Comparison of ENCODE assay signal across 8 mouse cellular contexts in the genomic region with DNA sequence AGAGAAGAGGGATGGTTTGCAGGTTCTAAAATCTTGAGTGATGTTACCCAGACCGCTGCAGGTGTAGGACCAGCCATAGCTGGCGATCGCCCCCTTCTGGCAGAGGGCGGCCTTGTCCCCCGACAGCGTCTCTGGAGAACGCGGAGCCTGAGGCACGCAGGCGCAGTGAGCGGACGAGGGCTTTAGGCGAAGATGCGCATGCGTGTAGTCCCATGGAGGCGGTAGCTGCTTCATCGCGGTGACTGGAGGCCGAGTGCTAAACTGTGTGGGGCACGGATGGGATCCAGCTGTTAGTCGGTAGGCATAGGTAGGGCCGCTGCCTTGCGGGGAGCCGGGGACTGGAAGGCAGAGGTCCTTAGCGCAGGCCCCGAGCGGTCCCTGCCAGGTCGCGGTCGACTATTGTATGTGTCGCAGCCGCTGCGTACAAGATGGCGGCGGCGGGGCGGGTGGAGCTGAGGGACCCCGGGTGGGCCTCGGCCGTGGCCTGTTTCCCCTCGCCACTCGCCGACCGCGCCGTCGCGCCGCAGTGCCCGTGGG. TPM values are rescaled to one million over a fixed set of nuclear protein-coding genes. Genes with fewer than 3 reads are reported as not detected.
DNase-seq lines count a peak whose midpoint lies in the region; ATAC-seq and TF ChIP-seq lines count a peak whose summit lies in the region.

No protein-coding gene starts in this region.

- H3K4me2 ChIP-seq in forebrain, embryonic 13.5 days = peak overlapping the region; percentile 69
- H3K4me2 ChIP-seq in liver, postnatal 0 days (ENCODE audit: low read depth, low read length) = peak overlapping the region; percentile 87
- H3K4me2 ChIP-seq in neural tube, embryonic 14.5 days (ENCODE audit: low read depth, low read length) = no peak overlapping the region

- no peaks in the 10 kb centered on the region for H3K27me3 ChIP-seq in ES-Bruce4 (ENCODE audit: control insufficient read depth, insufficient read depth, low read length, poor library complexity, severe bottlenecking)
- H3K27me3 ChIP-seq in forebrain, embryonic 13.5 days = no peaks in the 10 kb centered on the region
- no peaks in the 10 kb centered on the region for H3K27me3 ChIP-seq in liver, postnatal 0 days (ENCODE audit: insufficient read depth, low read length)
- no peaks in the 10 kb centered on the region for H3K27me3 ChIP-seq in neural tube, embryonic 14.5 days (ENCODE audit: control insufficient read depth, insufficient read depth, low read length)

- H3K9me3 ChIP-seq in ES-Bruce4 (replicated peaks; ENCODE audit: control insufficient read depth, insufficient read depth, low read length, poor library complexity, severe bottlenecking) = no peaks in the 10 kb centered on the region
- no peaks in the 10 kb centered on the region for H3K9me3 ChIP-seq in forebrain, embryonic 13.5 days (replicated peaks)
- H3K9me3 ChIP-seq in liver, postnatal 0 days (ENCODE audit: low read length) = no peaks in the 10 kb centered on the region
- no peaks in the 10 kb centered on the region for H3K9me3 ChIP-seq in neural tube, embryonic 14.5 days (ENCODE audit: control insufficient read depth, low read length)

- peak overlapping the region; percentile 82 for H3K9ac ChIP-seq in ES-Bruce4 (ENCODE audit: low read depth, poor library complexity, severe bottlenecking)
- peak overlapping the region; percentile 99 for H3K9ac ChIP-seq in forebrain, embryonic 13.5 days
- H3K9ac ChIP-seq in liver, postnatal 0 days (replicated peaks) = peak overlapping the region; percentile 98
- H3K9ac ChIP-seq in neural tube, embryonic 14.5 days (replicated peaks; ENCODE audit: low read depth, low read length) = peak overlapping the region; percentile 76

- peak; percentile 99 for TF ChIP-seq CTCF in ES-Bruce4 (IDR thresholded peaks at IDR 0.05; ENCODE audit: low read depth, low read length)
- TF ChIP-seq CTCF in liver, postnatal 0 days (IDR thresholded peaks at IDR 0.05; ENCODE audit: low read depth) = peak; percentile 99

- no peaks in the 10 kb centered on the region for H3K4me1 ChIP-seq in ES-Bruce4 (ENCODE audit: control insufficient read depth, insufficient read depth, low read length)
- no peaks in the 10 kb centered on the region for H3K4me1 ChIP-seq in forebrain, embryonic 13.5 days
- no peaks in the 10 kb centered on the region for H3K4me1 ChIP-seq in liver, postnatal 0 days (ENCODE audit: insufficient read depth)
- no peaks in the 10 kb centered on the region for H3K4me1 ChIP-seq in neural tube, embryonic 14.5 days (ENCODE audit: control insufficient read depth, insufficient read depth, low read length)

- WGBS in forebrain, embryonic 13.5 days = under 1% methylated on average over 41 of the region's 50 CpGs
- under 1% methylated on average over 50 of the region's 50 CpGs for WGBS in large intestine, adult 2 months
- under 1% methylated on average over 49 of the region's 50 CpGs for WGBS in liver, postnatal 0 days (ENCODE audit: insufficient replicate concordance)
- under 1% methylated on average over 50 of the region's 50 CpGs for WGBS in neural tube, embryonic 14.5 days

- no peak overlapping the region for H3K27ac ChIP-seq in ES-Bruce4 (ENCODE audit: insufficient read depth, low read length)
- peak overlapping the region; percentile 97 for H3K27ac ChIP-seq in forebrain, embryonic 13.5 days
- peak overlapping the region; percentile 85 for H3K27ac ChIP-seq in liver, postnatal 0 days (ENCODE audit: low read depth)
- H3K27ac ChIP-seq in neural tube, embryonic 14.5 days (ENCODE audit: low read depth, low read length) = peak overlapping the region; percentile 94

- TF ChIP-seq POLR2A in ES-Bruce4 (IDR thresholded peaks at IDR 0.05; ENCODE audit: insufficient read depth, low read length) = peak; percentile 78

- intact Hi-C loops in heart, postnatal 10 days (cut with DNase I) = loop anchor here (1.0 kb wide), 1 partner anchor 35 kb away; no protein-coding TSS in a partner anchor

- peak; percentile 99 for DNase-seq in heart, postnatal 10 days
- DNase-seq in large intestine, adult 2 months (ENCODE audit: low read depth, low spot score) = peak; percentile 91
- peak; percentile 99 for DNase-seq in liver, postnatal 0 days
- DNase-seq in testis, postnatal 10 days (ENCODE audit: low spot score) = peak; percentile 100

- peak; percentile 99 for ATAC-seq in cerebellum, adult (ENCODE audit: insufficient number of reproducible peaks, low FRiP score, low TSS enrichment)
- ATAC-seq in forebrain, embryonic 13.5 days = peak; percentile 97
- ATAC-seq in liver, postnatal 0 days = peak; percentile 97
- peak; percentile 97 for ATAC-seq in neural tube, embryonic 14.5 days (ENCODE audit: low read depth)

- peak overlapping the region; percentile 86 for H3K4me3 ChIP-seq in ES-Bruce4 (ENCODE audit: low read depth, low read length)
- H3K4me3 ChIP-seq in forebrain, embryonic 13.5 days = peak overlapping the region; percentile 98
- H3K4me3 ChIP-seq in liver, postnatal 0 days (ENCODE audit: low read depth, low read length) = peak overlapping the region; percentile 98
- H3K4me3 ChIP-seq in neural tube, embryonic 14.5 days (ENCODE audit: low read depth, low read length) = peak overlapping the region; percentile 57

- TF ChIP-seq EP300 in ES-Bruce4 (IDR thresholded peaks at IDR 0.05; ENCODE audit: insufficient read depth, low read depth, low read length) = peak; percentile 62; the same call in 1 of the 2 replicates
- TF ChIP-seq EP300 in liver, postnatal 0 days (IDR thresholded peaks at IDR 0.05; ENCODE audit: low read depth) = no peak

- H3K36me3 ChIP-seq in ES-Bruce4 (ENCODE audit: control insufficient read depth, insufficient read depth, low read length, poor library complexity, severe bottlenecking) = no peaks in the 10 kb centered on the region
- no peaks in the 10 kb centered on the region for H3K36me3 ChIP-seq in forebrain, embryonic 13.5 days (ENCODE audit: poor library complexity, severe bottlenecking)
- H3K36me3 ChIP-seq in liver, postnatal 0 days (replicated peaks; ENCODE audit: insufficient read depth, low read length) = no peaks in the 10 kb centered on the region
- no peaks in the 10 kb centered on the region for H3K36me3 ChIP-seq in neural tube, embryonic 14.5 days (ENCODE audit: control insufficient read depth, insufficient read depth, low read length)

RNA-seq across cellular contexts. Expression of a gene that starts 47.3 kb away (rescaled TPM):
- 162 and 177 TPM in 2 replicates for polyA plus RNA-seq in ES-Bruce4 (2011; ENCODE audit: insufficient read depth, insufficient read length, low read depth, missing spikeins)
- polyA plus RNA-seq in forebrain, embryonic 13.5 days (2015; fragmentation: Nextera tagmentation; extraction: Ambion mirVana) = 93.6 and 95.6 TPM in 2 replicates
- total RNA-seq in heart, postnatal 10 days (2021) = 10 to 100 TPM; 66.0 to 73.7 TPM
- polyA plus RNA-seq in large intestine, adult 2 months (2012; rRNA removed) = 3.1 and 6.4 TPM in 2 replicates
- 12.0 and 12.5 TPM in 2 replicates for polyA plus RNA-seq in liver, postnatal 0 days (2015; fragmentation: Nextera tagmentation; extraction: Ambion mirVana)
- 104 and 118 TPM in 2 replicates for polyA plus RNA-seq in neural tube, embryonic 14.5 days (2014; fragmentation: Nextera tagmentation; extraction: Ambion mirVana)
